Mouse (Mus musculus) G1E (cell line): ENCODE results near the gene Ldha.

Experiments used
- CTCF ChIP-seq: IDR thresholded peaks from 2 replicates; pipeline ENCODE4 v1.5.1; 2012; ENCODE audit warnings: low read depth, low read length, inconsistent platforms, mixed read lengths
- POLR2AphosphoS5 ChIP-seq: IDR thresholded peaks from 2 replicates; pipeline ENCODE4 v1.6.1; 2012; ENCODE audit warnings: low read depth, low read length, inconsistent platforms; ENCODE audit not compliant: insufficient replicate concordance

- TF ChIP-seq CTCF: no peak
- no peak for TF ChIP-seq POLR2AphosphoS5
Observed at GRCm38 (mm10) chr7:46849287-46849686, 8.0 kb downstream of the Ldha start.
